Mouse (Mus musculus): ENCODE data around the gene Ccdc36.

GRCm38 (mm10) chr9:108411381-108411942, 16.8 kb downstream of the Ccdc36 start:
- TF ChIP-seq EP300 (IDR thresholded peaks at IDR 0.05; ENCODE audit: low read depth) (no peak), CTCF (IDR thresholded peaks at IDR 0.05; ENCODE audit: low read depth) (no peak)
